Mouse (Mus musculus) CH12.LX (cell line): ENCODE data around the gene Col17a1. TPM values are rescaled to one million over a fixed set of nuclear protein-coding genes. Genes with fewer than 3 reads are reported as not detected.

Source experiments
- DNase-seq: peaks from one replicate; pipeline ENCODE4 v3.0.0-alpha.2; 2013; ENCODE audit errors: extremely low read depth
- H3K27ac ChIP-seq: 2 replicates; pipeline ENCODE4 v1.5.1; 2012; ENCODE audit warnings: low read depth, mild to moderate bottlenecking, control low read depth, moderate library complexity; ENCODE audit not compliant: insufficient read depth
- H3K27me3 ChIP-seq: replicated peaks from 2 replicates; pipeline ENCODE3; 2012; ENCODE audit warnings: inconsistent platforms
- H3K36me3 ChIP-seq, 2 experiments: replicated peaks in 1 of 2; 2 replicates each; pipeline versions ENCODE3 to v1.6.1; 2012; ENCODE audit warnings: inconsistent platforms in 1 of 2, low read length in 1 of 2, mild to moderate bottlenecking in 1 of 2, mixed read lengths in 1 of 2, moderate library complexity in 1 of 2; ENCODE audit not compliant: control insufficient read depth in 1 of 2, insufficient read depth in 1 of 2
- H3K4me1 ChIP-seq, 2 experiments: 2 replicates each; pipeline ENCODE4 v1.6.1; 2012; ENCODE audit warnings: inconsistent platforms in 1 of 2, moderate library complexity in 1 of 2; ENCODE audit not compliant: insufficient read depth in 2 of 2, control insufficient read depth in 1 of 2
- H3K4me2 ChIP-seq: 2 replicates; pipeline ENCODE4 v1.6.1; 2012; ENCODE audit warnings: low read depth, mild to moderate bottlenecking, control low read depth; ENCODE audit not compliant: poor library complexity, insufficient read depth, severe bottlenecking
- H3K4me3 ChIP-seq, 3 experiments: fragments of 150-350 bp in 1 of 3; sonication (generic) in 1 of 3; replicated peaks in 1 of 3; 2 replicates each; pipeline versions ENCODE3 to v1.5.1; 2011 to 2012; ENCODE audit warnings: low read depth in 2 of 3, low read length in 2 of 3, mild to moderate bottlenecking in 2 of 3, moderate library complexity in 2 of 3, control low read depth in 1 of 3, improper control_type of control experiment in 1 of 3, inconsistent platforms in 1 of 3, mixed read lengths in 1 of 3; ENCODE audit not compliant: poor library complexity in 1 of 3
- H3K79me2 ChIP-seq: replicated peaks from 2 replicates; pipeline ENCODE4 v1.6.1; 2012; ENCODE audit warnings: mild to moderate bottlenecking, moderate library complexity; ENCODE audit not compliant: control insufficient read depth, poor library complexity, insufficient read depth, severe bottlenecking; ENCODE audit errors: extremely low read depth
- H3K9ac ChIP-seq: 2 replicates; pipeline ENCODE4 v1.6.1; 2012; ENCODE audit warnings: low read depth, mild to moderate bottlenecking, control low read depth, moderate library complexity; ENCODE audit not compliant: insufficient read depth
- H3K9me3 ChIP-seq: replicated peaks from 2 replicates; pipeline ENCODE3; 2012; ENCODE audit warnings: low read length, inconsistent platforms, mixed read lengths
- BHLHE40 ChIP-seq: IDR thresholded peaks from 2 replicates; pipeline ENCODE4 v1.6.1; 2011; ENCODE audit warnings: mild to moderate bottlenecking, low read depth, low read length, improper control_type of control experiment
- CHD1 ChIP-seq: IDR thresholded peaks from 2 replicates; pipeline ENCODE4 v1.6.1; 2012; ENCODE audit warnings: low read depth, low read length, improper control_type of control experiment, inconsistent platforms
- CHD2 ChIP-seq: IDR thresholded peaks from 2 replicates; pipeline ENCODE4 v1.6.1; 2011; ENCODE audit warnings: low read length, improper control_type of control experiment
- CTCF ChIP-seq, 2 experiments: IDR thresholded peaks in 1 of 2; conservative IDR thresholded peaks in 1 of 2; 2 replicates each; pipeline ENCODE4 v1.5.1; 2011 to 2012; ENCODE audit warnings: low read depth in 2 of 2, low read length in 2 of 2, improper control_type of control experiment in 1 of 2, inconsistent platforms in 1 of 2, mild to moderate bottlenecking in 1 of 2, moderate library complexity in 1 of 2
- E2F4 ChIP-seq: IDR thresholded peaks from 2 replicates; pipeline ENCODE4 v1.6.1; 2011; ENCODE audit warnings: low read depth, low read length, improper control_type of control experiment; ENCODE audit not compliant: insufficient replicate concordance
- ELF1 ChIP-seq: IDR thresholded peaks from 2 replicates; pipeline ENCODE4 v1.6.1; 2014; ENCODE audit warnings: low read depth, mild to moderate bottlenecking, inconsistent platforms, low read length, improper control_type of control experiment
- EP300 ChIP-seq: IDR thresholded peaks from 2 replicates; pipeline ENCODE4 v1.6.1; 2011; ENCODE audit warnings: low read length, improper control_type of control experiment
- ETS1 ChIP-seq: conservative IDR thresholded peaks from 2 replicates; pipeline ENCODE4 v1.6.1; 2012; ENCODE audit warnings: low read depth, mild to moderate bottlenecking, inconsistent platforms, low read length, improper control_type of control experiment, moderate library complexity
- GABPA ChIP-seq: IDR thresholded peaks from 2 replicates; pipeline ENCODE4 v1.6.1; 2012; ENCODE audit warnings: low read depth, low read length, improper control_type of control experiment, inconsistent platforms; ENCODE audit not compliant: insufficient replicate concordance
- HCFC1 ChIP-seq: IDR thresholded peaks from 2 replicates; pipeline ENCODE4 v1.6.1; 2012; ENCODE audit warnings: low read depth, mild to moderate bottlenecking, inconsistent platforms, low read length, improper control_type of control experiment
- IRF4 ChIP-seq: IDR thresholded peaks from 2 replicates; pipeline ENCODE4 v1.6.1; 2014; ENCODE audit warnings: low read depth, mild to moderate bottlenecking, inconsistent platforms, low read length, improper control_type of control experiment
- JUN ChIP-seq: IDR thresholded peaks from 2 replicates; pipeline ENCODE4 v1.6.1; 2011; ENCODE audit warnings: low read depth, mild to moderate bottlenecking, low read length, improper control_type of control experiment, moderate library complexity; ENCODE audit not compliant: insufficient read depth
- JUND ChIP-seq: conservative IDR thresholded peaks from 2 replicates; pipeline ENCODE4 v1.6.1; 2011; ENCODE audit warnings: low read depth, low read length, improper control_type of control experiment
- KAT2A ChIP-seq: IDR thresholded peaks from 2 replicates; pipeline ENCODE4 v1.6.1; 2012; ENCODE audit warnings: low read length, improper control_type of control experiment, inconsistent platforms; ENCODE audit not compliant: insufficient replicate concordance
- MAFK ChIP-seq: IDR thresholded peaks from 2 replicates; pipeline ENCODE4 v1.6.1; 2011; ENCODE audit warnings: low read length, improper control_type of control experiment; ENCODE audit not compliant: insufficient replicate concordance
- MAX ChIP-seq: IDR thresholded peaks from 2 replicates; pipeline ENCODE4 v1.6.1; 2011; ENCODE audit warnings: low read length, improper control_type of control experiment
- MAZ ChIP-seq: IDR thresholded peaks from 2 replicates; pipeline ENCODE4 v1.6.1; 2012; ENCODE audit warnings: low read depth, mild to moderate bottlenecking, inconsistent platforms, low read length, improper control_type of control experiment, moderate library complexity
- MEF2A ChIP-seq: IDR thresholded peaks from 2 replicates; pipeline ENCODE4 v1.6.1; 2014; ENCODE audit warnings: low read depth, mild to moderate bottlenecking, inconsistent platforms, low read length, improper control_type of control experiment, borderline replicate concordance
- MXI1 ChIP-seq: IDR thresholded peaks from 2 replicates; pipeline ENCODE4 v1.6.1; 2011; ENCODE audit warnings: mild to moderate bottlenecking, low read depth, low read length, improper control_type of control experiment
- MYC ChIP-seq: IDR thresholded peaks from 2 replicates; pipeline ENCODE4 v1.6.1; 2011; ENCODE audit warnings: low read depth, mild to moderate bottlenecking, improper control_type of control experiment, low read length
- NELFE ChIP-seq: IDR thresholded peaks from 2 replicates; pipeline ENCODE4 v1.6.1; 2011; ENCODE audit warnings: low read depth, low read length, improper control_type of control experiment
- NRF1 ChIP-seq: IDR thresholded peaks from 2 replicates; pipeline ENCODE4 v1.6.1; 2014; ENCODE audit warnings: low read depth, mild to moderate bottlenecking, inconsistent platforms, low read length, improper control_type of control experiment, moderate library complexity
- PAX5 ChIP-seq: IDR thresholded peaks from 2 replicates; pipeline ENCODE4 v1.6.1; 2012; ENCODE audit warnings: low read length, inconsistent platforms, mixed read lengths
- POLR2A ChIP-seq: IDR thresholded peaks from 2 replicates; pipeline ENCODE4 v1.6.1; 2011; ENCODE audit warnings: low read depth, mild to moderate bottlenecking, improper control_type of control experiment, low read length
- POLR2AphosphoS2 ChIP-seq: IDR thresholded peaks from 2 replicates; pipeline ENCODE4 v1.6.1; 2011; ENCODE audit warnings: low read depth, low read length, improper control_type of control experiment
- RAD21 ChIP-seq: IDR thresholded peaks from 2 replicates; pipeline ENCODE4 v1.6.1; 2011; ENCODE audit warnings: low read depth, mild to moderate bottlenecking, low read length, improper control_type of control experiment, moderate library complexity
- RCOR1 ChIP-seq: conservative IDR thresholded peaks from 2 replicates; pipeline ENCODE4 v1.6.1; 2012; ENCODE audit warnings: low read depth, mild to moderate bottlenecking, inconsistent platforms, low read length, improper control_type of control experiment
- SIN3A ChIP-seq: IDR thresholded peaks from 2 replicates; pipeline ENCODE4 v1.6.1; 2012; ENCODE audit warnings: low read length, improper control_type of control experiment, inconsistent platforms
- SMC3 ChIP-seq: IDR thresholded peaks from 2 replicates; pipeline ENCODE4 v1.6.1; 2011; ENCODE audit warnings: low read depth, low read length, improper control_type of control experiment
- TBP ChIP-seq: conservative IDR thresholded peaks from 2 replicates; pipeline ENCODE4 v1.6.1; 2011; ENCODE audit warnings: low read depth, low read length, improper control_type of control experiment
- TCF12 ChIP-seq: IDR thresholded peaks from 2 replicates; pipeline ENCODE4 v1.6.1; 2014; ENCODE audit warnings: low read depth, mild to moderate bottlenecking, inconsistent platforms, low read length, improper control_type of control experiment
- UBTF ChIP-seq: IDR thresholded peaks from 2 replicates; pipeline ENCODE4 v1.6.1; 2012; ENCODE audit warnings: low read depth, mild to moderate bottlenecking, inconsistent platforms, low read length, improper control_type of control experiment, moderate library complexity
- USF1 ChIP-seq: IDR thresholded peaks from 2 replicates; pipeline ENCODE4 v1.6.1; 2014; ENCODE audit warnings: low read depth, mild to moderate bottlenecking, inconsistent platforms, low read length, improper control_type of control experiment
- USF2 ChIP-seq: conservative IDR thresholded peaks from 2 replicates; pipeline ENCODE4 v1.6.1; 2011; ENCODE audit warnings: low read depth, low read length, improper control_type of control experiment
- ZC3H11A ChIP-seq: IDR thresholded peaks from 2 replicates; pipeline ENCODE4 v1.6.1; 2012; ENCODE audit warnings: low read depth, mild to moderate bottlenecking, inconsistent platforms, low read length, improper control_type of control experiment
- ZKSCAN1 ChIP-seq: IDR thresholded peaks from 2 replicates; pipeline ENCODE4 v1.6.1; 2012; ENCODE audit warnings: low read depth, inconsistent platforms, low read length, improper control_type of control experiment, borderline replicate concordance
- ZMIZ1 ChIP-seq: IDR thresholded peaks from 2 replicates; pipeline ENCODE4 v1.6.1; 2012; ENCODE audit warnings: low read depth, mild to moderate bottlenecking, inconsistent platforms, low read length, improper control_type of control experiment
- ZNF384 ChIP-seq: IDR thresholded peaks from 2 replicates; pipeline ENCODE4 v1.6.1; 2012; ENCODE audit warnings: low read depth, low read length, improper control_type of control experiment, inconsistent platforms
- dilution Hi-C: fragments of 300-500 bp; cut with MboI; formaldehyde crosslinking; loops from 2 replicates; pipeline ENCODE4 v1.14.3; 2020; ENCODE audit warnings: low sequenced_read_pairs; ENCODE audit not compliant: extremely low pct_unique_long_range_greater_than_20kb, extremely low pct_ligation_motif_present
- in situ Hi-C: fragments of 300-500 bp; cut with MboI; formaldehyde crosslinking; loops from 3 replicates; pipeline ENCODE4 v1.14.3; 2019; ENCODE audit warnings: low sequenced_read_pairs, low pct_ligation_motif_present, low pct_unique_long_range_greater_than_20kb, mixed read lengths
- polyA plus RNA-seq: library from polyadenylated mRNA; unstranded; fragments of >175 nt; gene quantifications from 2 replicates; pipeline ENCODE4 v1.2.1, GENCODE M21; 2012; ENCODE audit warnings: low read depth; ENCODE audit not compliant: insufficient read length
- total RNA-seq, 2 experiments: library from RNA; depleted of rRNA; stranded (reverse); fragments of 300-350 nt in 1 of 2; fragments of >200 nt in 1 of 2; gene quantifications; 2 replicates each; pipeline ENCODE4 v1.2.3; 2012 to 2014

The Col17a1 gene
- total and polyA plus RNA-seq, 3 experiments, result 0.34 to 0.59 (median 0.42) TPM

DNA sequence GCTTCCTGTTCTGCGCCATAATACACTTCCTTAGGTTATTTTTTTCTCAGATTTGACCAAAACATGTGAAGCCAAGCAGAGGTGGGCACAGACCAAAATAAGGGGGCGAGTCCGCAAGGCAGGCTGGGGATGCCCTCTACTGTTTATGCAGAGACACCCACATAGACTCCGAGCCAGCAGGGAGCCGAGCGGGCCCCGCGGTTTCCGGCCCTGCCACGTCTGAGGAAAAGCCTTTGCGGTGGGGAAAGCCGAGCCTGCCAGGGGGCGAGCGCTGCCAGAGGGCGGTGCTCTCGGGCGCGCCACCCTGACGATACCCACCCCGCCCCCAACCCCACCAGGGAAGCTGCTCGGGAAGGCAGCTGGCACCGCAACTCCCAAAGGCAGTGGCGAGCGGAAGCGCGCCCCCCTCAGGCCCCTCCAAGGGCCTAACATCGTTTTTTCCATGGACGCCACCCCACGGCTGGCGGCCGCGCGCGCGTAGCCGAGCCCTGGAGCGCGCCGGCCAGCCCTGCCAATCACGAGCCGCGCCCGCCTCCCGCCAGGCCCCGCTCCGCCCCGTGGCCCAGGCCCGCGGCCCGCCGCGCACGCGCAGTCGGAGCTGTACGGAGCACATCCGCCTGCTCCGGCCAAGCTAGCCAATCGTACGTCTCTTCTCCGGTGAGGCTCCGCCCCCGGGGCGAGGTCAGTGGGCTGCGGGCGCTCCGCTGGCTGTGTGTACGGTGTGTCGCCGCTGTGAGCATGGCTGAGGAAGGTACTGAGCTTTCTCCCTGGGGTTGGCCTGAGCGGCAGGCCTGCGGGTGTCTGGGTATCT, 39.4 kb upstream of the Col17a1 start, which contains the start of gene Sfr1:
Sfr1 (plus strand) TSS at position 612 of the 811 bp plus-strand sequence.
- H3K27me3 ChIP-seq, result no peaks in the 10 kb centered on the region
- peak within 1 kb of the TSS; percentile 78 for H3K9ac ChIP-seq
- peak within 1 kb of the TSS; percentile 76 to 92 (median 86) for H3K4me3 ChIP-seq
- peaks cover 8 to 47% of the 10 kb centered on the region in 2 experiments for H3K4me1 ChIP-seq
- no peak; a peak in 1 of 4 replicates for TF ChIP-seq CTCF (conservative IDR thresholded peaks at IDR 0.05 in 1 of 2, IDR thresholded peaks at IDR 0.05 in 1 of 2; ENCODE audit: low read depth in 2 of 2, low read length in 2 of 2)
- TF ChIP-seq MAFK, result no peak
- TF ChIP-seq CHD2, result peak; percentile 66
- peak; percentile 5; the same call in 1 of the 2 replicates for TF ChIP-seq MYC
- TF ChIP-seq MAX, result peak; percentile 34; the same call in 1 of the 2 replicates
- TF ChIP-seq UBTF, result no peak
- TF ChIP-seq ZMIZ1, result peak; percentile 84
- no peak for TF ChIP-seq JUND
- TF ChIP-seq POLR2AphosphoS2, result peak; percentile 85; the same call in 1 of the 2 replicates
- TF ChIP-seq ETS1, result peak; percentile 85
- TF ChIP-seq POLR2A, result peak; percentile 92
- peak; percentile 70 for TF ChIP-seq TBP
- peak; percentile 69; the same call in 1 of the 2 replicates for TF ChIP-seq MAZ
- TF ChIP-seq MXI1, result peak; percentile 75
- no peak for TF ChIP-seq USF1
- peak; percentile 92 for TF ChIP-seq NELFE
- TF ChIP-seq GABPA, result no peak
- peak; percentile 43 for TF ChIP-seq ELF1
- no peak for TF ChIP-seq MEF2A
- no peak for TF ChIP-seq PAX5
- peak; percentile 64 for TF ChIP-seq TCF12
- no peak; the same call in 1 of the 2 replicates for TF ChIP-seq RCOR1
- no peak for TF ChIP-seq KAT2A
- TF ChIP-seq SMC3, result peak; percentile 27; the same call in 1 of the 2 replicates
- TF ChIP-seq HCFC1, result peak; percentile 62
- peak; percentile 45; the same call in 1 of the 2 replicates for TF ChIP-seq IRF4
- TF ChIP-seq ZKSCAN1, result no peak
- TF ChIP-seq JUN, result no peak
- no peak for TF ChIP-seq EP300
- no peak for TF ChIP-seq E2F4
- no peak for TF ChIP-seq USF2
- TF ChIP-seq ZC3H11A, result no peak; the same call in 1 of the 2 replicates
- TF ChIP-seq NRF1, result peak; percentile 95
- peak; percentile 71 for TF ChIP-seq ZNF384
- peak; percentile 80 for TF ChIP-seq SIN3A
- TF ChIP-seq CHD1, result no peak
- peak; percentile 24 for TF ChIP-seq RAD21
- peak; percentile 63 for TF ChIP-seq BHLHE40
- DNase-seq, result peak; percentile 96
- H3K79me2 ChIP-seq, result peaks cover 9% of the 10 kb centered on the region
- in situ Hi-C loops (no loop called here), dilution Hi-C loops (no loop called here)
- no peaks in the 10 kb centered on the region for H3K9me3 ChIP-seq
- peaks cover 31 to 39% of the 10 kb centered on the region in 2 experiments for H3K36me3 ChIP-seq
- peak within 1 kb of the TSS; percentile 86 for H3K27ac ChIP-seq
- peak within 1 kb of the TSS; percentile 96 for H3K4me2 ChIP-seq
